Mouse (Mus musculus): ENCODE measurements around the gene Sh3bp5.
A peak's percentile ranks its signal among the peaks of the same experiment; 100 is the strongest.

Sh3bp5 gene

GRCm38 (mm10) chr14:31433851-31434360 is 2.0 kb downstream of the Sh3bp5 start:
- DNase-seq (ENCODE audit: low spot score in 2 of 2) = no peak

GRCm38 (mm10) chr14:31433126-31433525 is 2.8 kb downstream of the Sh3bp5 start:
- DNase-seq (ENCODE audit: low spot score in 2 of 2) = no peak

- no peak for DNase-seq (ENCODE audit: low spot score in 2 of 2)
Measured at GRCm38 (mm10) chr14:31432424-31432823, 3.5 kb downstream of the Sh3bp5 start.

GRCm38 (mm10) chr14:31431789-31432330 is 4.0 kb downstream of the Sh3bp5 start:
- no peak for DNase-seq (ENCODE audit: low spot score in 2 of 2)

GRCm38 (mm10) chr14:31429004-31429395 is 6.9 kb downstream of the Sh3bp5 start:
- no peak for DNase-seq (ENCODE audit: low spot score in 2 of 2)

- DNase-seq (ENCODE audit: low spot score in 2 of 2) = no peak
Measured at GRCm38 (mm10) chr14:31428211-31429003, 7.5 kb downstream of the Sh3bp5 start.

- DNase-seq (ENCODE audit: low spot score in 2 of 2) = peak in 1 of 2 experiments; percentile 33
Measured at GRCm38 (mm10) chr14:31422961-31423791, 12.7 kb downstream of the Sh3bp5 start.

- no peak for DNase-seq (ENCODE audit: low spot score in 2 of 2)
Measured at GRCm38 (mm10) chr14:31422395-31422794, 13.5 kb downstream of the Sh3bp5 start.

GRCm38 (mm10) chr14:31421509-31422295 is 14.2 kb downstream of the Sh3bp5 start:
- DNase-seq (ENCODE audit: low spot score in 2 of 2) = no peak

GRCm38 (mm10) chr14:31420985-31421384 is 14.9 kb downstream of the Sh3bp5 start:
- no peak for DNase-seq (ENCODE audit: low spot score in 2 of 2)

- DNase-seq (ENCODE audit: low spot score in 2 of 2) = no peak
Measured at GRCm38 (mm10) chr14:31420562-31420961, 15.3 kb downstream of the Sh3bp5 start.

- no peak for DNase-seq (ENCODE audit: low spot score in 2 of 2)
Measured at GRCm38 (mm10) chr14:31420135-31420534, 15.7 kb downstream of the Sh3bp5 start.

- DNase-seq (ENCODE audit: low spot score in 2 of 2) = no peak
Measured at GRCm38 (mm10) chr14:31419279-31419678, 16.6 kb downstream of the Sh3bp5 start.

GRCm38 (mm10) chr14:31416835-31417549 is 18.9 kb downstream of the Sh3bp5 start:
- DNase-seq (ENCODE audit: low spot score in 2 of 2) = no peak

- DNase-seq (ENCODE audit: low spot score in 2 of 2) = no peak
Measured at GRCm38 (mm10) chr14:31416411-31416810, 19.5 kb downstream of the Sh3bp5 start.

GRCm38 (mm10) chr14:31414967-31415376 is 20.9 kb downstream of the Sh3bp5 start:
- no peak for DNase-seq (ENCODE audit: low spot score in 2 of 2)

GRCm38 (mm10) chr14:31414235-31414966 is 21.5 kb downstream of the Sh3bp5 start:
- DNase-seq (ENCODE audit: low spot score in 2 of 2) = no peak

- no peak for DNase-seq (ENCODE audit: low spot score in 2 of 2)
Measured at GRCm38 (mm10) chr14:31413475-31414086, 22.3 kb downstream of the Sh3bp5 start.

GRCm38 (mm10) chr14:31412651-31413056 is 23.2 kb downstream of the Sh3bp5 start:
- DNase-seq (ENCODE audit: low spot score in 2 of 2) = no peak

- no peak for DNase-seq (ENCODE audit: low spot score in 2 of 2)
Measured at GRCm38 (mm10) chr14:31410737-31411136, 25.1 kb downstream of the Sh3bp5 start.

All from cerebellum, postnatal 4 days (tissue).